Mouse (Mus musculus) forebrain, embryonic 14.5 days (tissue): ENCODE data around the gene Wfdc2. TPM values are rescaled to one million over a fixed set of nuclear protein-coding genes. Genes with fewer than 3 reads are reported as not detected.
A peak's percentile ranks its signal among the peaks of the same experiment; 100 is the strongest.

Source experiments
- ATAC-seq: fragments of 200-750 bp; cut with Nextera tagmentation; 2 replicates; pipeline ENCODE4 v1.8.0; 2017; ENCODE audit warnings: mild to moderate bottlenecking, moderate library complexity
- DNase-seq: peaks from one replicate; pipeline ENCODE4 v3.0.0-alpha.2; 2015; ENCODE audit warnings: low spot score
- H3K27ac ChIP-seq: fragments of 300-500 bp; sonication (generic); 2 replicates; pipeline ENCODE4 v1.5.1; 2014; ENCODE audit warnings: low read depth, mild to moderate bottlenecking, control low read depth, low read length, moderate library complexity
- H3K27me3 ChIP-seq: fragments of 300-500 bp; sonication (generic); replicated peaks from 2 replicates; pipeline ENCODE4 v1.6.1; 2014; ENCODE audit warnings: low read length, control low read depth, mixed read lengths; ENCODE audit not compliant: control insufficient read depth, insufficient read depth
- H3K36me3 ChIP-seq: fragments of 300-500 bp; sonication (generic); 2 replicates; pipeline ENCODE4 v1.6.1; 2014; ENCODE audit warnings: low read length, control low read depth; ENCODE audit not compliant: control insufficient read depth, insufficient read depth
- H3K4me1 ChIP-seq: fragments of 300-500 bp; sonication (generic); 2 replicates; pipeline ENCODE4 v1.6.1; 2014; ENCODE audit warnings: antibody characterized with exemption, low read length, control low read depth; ENCODE audit not compliant: control insufficient read depth, insufficient read depth
- H3K4me2 ChIP-seq: fragments of 300-500 bp; sonication (generic); 2 replicates; pipeline ENCODE4 v1.6.1; 2014; ENCODE audit warnings: mild to moderate bottlenecking, control low read depth, low read length
- H3K4me3 ChIP-seq: fragments of 300-500 bp; sonication (generic); 2 replicates; pipeline ENCODE4 v1.5.1; 2014; ENCODE audit warnings: low read depth, low read length, control low read depth
- H3K9ac ChIP-seq: fragments of 300-500 bp; sonication (generic); 2 replicates; pipeline ENCODE4 v1.6.1; 2014; ENCODE audit warnings: mild to moderate bottlenecking, low read length, control low read depth, moderate library complexity
- H3K9me3 ChIP-seq: fragments of 300-500 bp; sonication (generic); replicated peaks from 2 replicates; pipeline ENCODE4 v1.6.1; 2016; ENCODE audit warnings: low read length, control low read depth, mixed read lengths; ENCODE audit not compliant: control insufficient read depth
- WGBS: fragments of 180-500 bp; shearing (Covaris S2); extraction: QIAGEN DNeasy Blood & Tissue Kit; methylation state at CpG from one replicate; pipeline ENCODE4 v1.1.7; 2014; 5-methylcytosine and 5-hydroxymethylcytosine counted together
- polyA plus RNA-seq: library from polyadenylated mRNA; unstranded; fragments of >200 nt; fragmentation: Nextera tagmentation; extraction: Ambion mirVana; gene quantifications from 2 replicates; pipeline ENCODE4 v1.2.1, GENCODE M21; 2014

Gene Wfdc2
- polyA plus RNA-seq, 1 experiment from 2014 or later, result 5.8 TPM

DNA sequence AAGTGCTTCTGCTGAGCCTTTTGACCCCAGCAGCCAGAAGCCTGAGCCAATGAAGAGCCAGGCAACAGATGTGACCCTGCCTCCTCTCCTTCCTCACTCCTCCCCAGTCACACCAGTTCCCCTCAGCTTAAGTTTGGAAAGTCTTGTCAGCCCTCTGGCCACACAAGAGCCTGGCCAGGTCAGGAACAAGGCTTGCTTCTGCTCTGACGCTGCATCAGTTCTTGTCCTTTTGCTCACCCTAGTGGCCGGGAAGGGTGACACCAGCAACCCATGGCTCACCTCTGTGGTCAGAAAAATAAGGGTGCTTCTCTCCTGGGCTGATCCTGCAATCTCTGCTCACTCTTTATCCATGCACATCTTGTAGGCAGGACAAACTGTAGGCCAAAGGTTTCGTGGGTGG is 41.4 kb upstream of the Wfdc2 start:
- 14% methylated on average over 3 of the region's 3 CpGs for WGBS
- DNase-seq (peak; percentile 22), ATAC-seq (no peak)

GRCm38 (mm10) chr2:164521841-164522240 is 40.4 kb upstream of the Wfdc2 start:
- Histone ChIP-seq H3K36me3 (no peaks in the 10 kb centered on the region), H3K9ac (no peak overlapping the region), H3K4me2 (peak overlapping the region; percentile 8; the same call in 1 of the 2 replicates), H3K27ac (no peak overlapping the region), H3K27me3 (no peaks in the 10 kb centered on the region), H3K4me1 (no peaks in the 10 kb centered on the region), H3K9me3 (no peaks in the 10 kb centered on the region), H3K4me3 (no peak overlapping the region)
- ATAC-seq, result no peak
- WGBS, result 16% methylated on average over 11 of the region's 11 CpGs
- DNase-seq, result no peak

More for the DNA sequence above, 41.4 kb upstream of the Wfdc2 start:
- Histone ChIP-seq H3K36me3 (no peaks in the 10 kb centered on the region), H3K4me1 (no peaks in the 10 kb centered on the region), H3K4me3 (no peak overlapping the region), H3K9ac (no peak overlapping the region), H3K27ac (no peak overlapping the region), H3K4me2 (no peak overlapping the region), H3K27me3 (no peaks in the 10 kb centered on the region), H3K9me3 (no peaks in the 10 kb centered on the region)

GRCm38 (mm10) chr2:164522280-164522679 is 39.9 kb upstream of the Wfdc2 start:
- no peak for ATAC-seq

DNA sequence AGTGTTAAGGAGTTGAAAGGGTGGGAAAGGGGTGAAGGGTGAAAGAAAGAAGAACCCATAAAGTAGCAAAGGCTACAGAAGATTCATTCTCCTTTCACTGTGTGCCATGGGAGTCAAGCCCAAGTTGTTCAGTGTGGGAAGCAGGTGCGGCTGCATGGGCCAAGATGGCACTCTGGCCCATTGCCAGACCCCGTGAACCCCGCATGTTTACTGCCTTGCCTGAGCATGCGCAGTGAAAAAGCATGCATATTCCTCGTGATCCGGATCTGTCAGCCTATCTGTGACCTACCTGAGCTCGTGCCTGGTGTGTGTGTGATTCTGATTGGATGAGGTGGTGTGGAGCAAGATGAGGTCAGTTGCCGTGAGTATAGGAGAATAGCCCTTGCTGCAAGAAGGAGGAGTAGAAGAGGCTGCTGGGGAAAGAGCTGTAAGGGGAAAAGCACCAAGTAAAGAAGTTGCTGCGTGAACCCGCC is 38.9 kb upstream of the Wfdc2 start:
- Histone ChIP-seq H3K4me2 (no peak overlapping the region), H3K4me1 (no peaks in the 10 kb centered on the region), H3K27me3 (no peaks in the 10 kb centered on the region), H3K36me3 (no peaks in the 10 kb centered on the region), H3K9me3 (0 out of 2 replicates have a peak, but pooled peaks cover 2% of the 10 kb centered on the region), H3K27ac (no peak overlapping the region), H3K9ac (no peak overlapping the region), H3K4me3 (no peak overlapping the region)
- 77% methylated on average over 10 of the region's 10 CpGs for WGBS
- ATAC-seq (no peak), DNase-seq (peak; percentile 9)

More at GRCm38 (mm10) chr2:164522280-164522679, 39.9 kb upstream of the Wfdc2 start:
- Histone ChIP-seq H3K36me3 (no peaks in the 10 kb centered on the region), H3K4me2 (no peak overlapping the region; the same call in 1 of the 2 replicates), H3K27ac (no peak overlapping the region), H3K4me1 (no peaks in the 10 kb centered on the region), H3K9me3 (0 out of 2 replicates have a peak, but pooled peaks cover 2% of the 10 kb centered on the region), H3K27me3 (no peaks in the 10 kb centered on the region), H3K9ac (no peak overlapping the region), H3K4me3 (no peak overlapping the region)
- 28% methylated on average over 8 of the region's 8 CpGs for WGBS
- no peak for DNase-seq

- 71% methylated on average over 5 of the region's 5 CpGs for WGBS
- Histone ChIP-seq H3K27me3 (no peaks in the 10 kb centered on the region), H3K36me3 (no peaks in the 10 kb centered on the region)
Observed at GRCm38 (mm10) chr2:164528557-164528956, 33.7 kb upstream of the Wfdc2 start.

GRCm38 (mm10) chr2:164531169-164531568 is 31.0 kb upstream of the Wfdc2 start:
- no peak overlapping the region for H3K9ac ChIP-seq
- peak; percentile 80 for DNase-seq
- H3K9me3 ChIP-seq, result 0 out of 2 replicates have a peak, but pooled peaks cover 2% of the 10 kb centered on the region
- H3K4me3 ChIP-seq, result no peak overlapping the region
- H3K27ac ChIP-seq, result no peak overlapping the region
- ATAC-seq, result no peak
- H3K27me3 ChIP-seq, result no peaks in the 10 kb centered on the region
- no peaks in the 10 kb centered on the region for H3K36me3 ChIP-seq
- WGBS, result 7% methylated on average over 3 of the region's 3 CpGs
- no peak overlapping the region for H3K4me2 ChIP-seq
- H3K4me1 ChIP-seq, result no peaks in the 10 kb centered on the region

More at GRCm38 (mm10) chr2:164528557-164528956, 33.7 kb upstream of the Wfdc2 start:
- DNase-seq, result no peak
- Histone ChIP-seq H3K9me3 (0 out of 2 replicates have a peak, but pooled peaks cover 2% of the 10 kb centered on the region), H3K4me1 (no peaks in the 10 kb centered on the region), H3K4me2 (no peak overlapping the region), H3K27ac (no peak overlapping the region), H3K9ac (no peak overlapping the region), H3K4me3 (no peak overlapping the region)
- no peak for ATAC-seq

GRCm38 (mm10) chr2:164534315-164534714 is 27.9 kb upstream of the Wfdc2 start:
- ATAC-seq (no peak), DNase-seq (no peak)
- Histone ChIP-seq H3K4me3 (no peak overlapping the region), H3K36me3 (no peaks in the 10 kb centered on the region), H3K9me3 (no peaks in the 10 kb centered on the region), H3K27me3 (no peaks in the 10 kb centered on the region), H3K27ac (no peak overlapping the region), H3K9ac (no peak overlapping the region), H3K4me1 (no peaks in the 10 kb centered on the region), H3K4me2 (no peak overlapping the region)
- WGBS, result 75% methylated on average over 10 of the region's 10 CpGs

DNA sequence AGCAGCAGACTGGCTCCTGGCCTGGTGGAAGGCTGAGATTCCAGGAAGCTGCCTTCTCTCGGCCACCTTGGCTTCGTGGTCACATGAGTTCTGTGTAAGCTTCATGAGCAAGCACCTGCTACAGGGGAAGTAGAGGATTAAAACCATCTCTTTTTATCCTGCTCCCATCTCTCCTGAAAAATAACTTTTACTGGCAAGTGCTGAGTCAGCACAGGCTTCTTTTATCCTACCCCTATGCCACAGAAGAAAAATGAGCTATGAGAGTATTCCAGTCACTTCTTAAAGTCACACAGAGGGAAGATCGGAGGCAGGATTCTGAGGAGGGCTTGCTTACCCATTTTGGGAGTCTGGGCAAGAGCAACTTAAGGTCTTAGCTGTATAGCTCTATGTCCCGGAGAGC is 25.2 kb upstream of the Wfdc2 start:
- ATAC-seq, result no peak
- WGBS, result 80% methylated on average over 4 of the region's 4 CpGs
- Histone ChIP-seq H3K36me3 (no peaks in the 10 kb centered on the region), H3K9me3 (no peaks in the 10 kb centered on the region), H3K4me3 (no peak overlapping the region), H3K4me1 (no peaks in the 10 kb centered on the region), H3K9ac (no peak overlapping the region), H3K27me3 (no peaks in the 10 kb centered on the region), H3K4me2 (no peak overlapping the region), H3K27ac (no peak overlapping the region)
- no peak for DNase-seq

DNA sequence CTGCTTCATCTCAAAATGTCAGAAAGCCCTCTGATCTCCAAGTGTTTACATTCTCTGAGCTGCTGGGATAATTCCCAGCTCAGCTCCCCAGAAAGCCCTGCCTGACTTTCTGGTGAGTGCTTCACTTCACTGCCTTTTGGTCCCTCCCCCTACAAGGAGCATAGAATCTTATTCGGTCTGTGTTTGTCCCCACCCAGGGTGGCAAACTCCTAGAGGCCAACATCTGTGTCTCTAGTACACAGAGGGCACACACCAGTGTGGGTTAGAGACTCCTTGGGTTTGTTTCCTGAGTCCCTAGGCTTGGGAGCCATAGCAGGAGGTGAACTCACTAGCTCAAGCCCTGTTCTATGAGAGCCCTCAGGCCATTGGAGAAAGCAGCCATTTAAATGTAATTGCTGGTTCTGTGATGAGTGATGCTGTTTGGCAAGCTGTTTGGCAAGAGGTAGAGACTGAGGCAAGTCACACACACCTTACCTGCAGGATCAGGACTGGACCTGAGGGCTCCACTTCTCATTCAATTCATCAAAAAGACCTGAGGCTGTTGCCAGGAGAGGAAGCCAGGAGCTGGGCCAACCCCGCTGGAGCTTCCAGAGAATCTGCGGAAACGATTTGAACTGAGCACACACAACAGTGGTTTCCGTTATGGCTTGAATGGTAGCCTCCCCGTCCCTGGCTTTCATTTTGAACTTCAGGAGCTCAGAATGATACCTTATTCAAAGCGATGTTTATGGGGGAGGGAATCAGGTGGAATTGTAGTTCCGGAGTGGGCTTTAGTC is 21.4 kb upstream of the Wfdc2 start:
- Histone ChIP-seq H3K9ac (no peak overlapping the region), H3K27me3 (no peaks in the 10 kb centered on the region), H3K9me3 (no peaks in the 10 kb centered on the region), H3K4me2 (no peak overlapping the region), H3K27ac (no peak overlapping the region), H3K4me1 (no peaks in the 10 kb centered on the region), H3K36me3 (no peaks in the 10 kb centered on the region), H3K4me3 (no peak overlapping the region)
- no peak for ATAC-seq
- DNase-seq, result no peak
- WGBS, result 35% methylated on average over 8 of the region's 8 CpGs
